Mouse (Mus musculus) heart, postnatal 0 days (tissue): ENCODE results near the gene Dppa3. TPM values are rescaled to one million over a fixed set of nuclear protein-coding genes. Genes with fewer than 3 reads are reported as not detected.

Experiments used
- ATAC-seq: fragments of 200-750 bp; cut with Nextera tagmentation; 2 replicates; pipeline ENCODE4 v1.8.0; 2017; ENCODE audit warnings: low read depth, moderate number of reproducible peaks, moderate library complexity; ENCODE audit not compliant: insufficient read depth
- DNase-seq: peaks from one replicate; pipeline ENCODE4 v3.0.0-alpha.2; 2016; ENCODE audit warnings: low spot score
- H3K27ac ChIP-seq: fragments of 300-500 bp; sonication (generic); 2 replicates; pipeline ENCODE4 v1.5.1; 2014; ENCODE audit warnings: low read depth, mild to moderate bottlenecking
- H3K27me3 ChIP-seq: fragments of 300-500 bp; sonication (generic); 2 replicates; pipeline ENCODE4 v1.6.1; 2014; ENCODE audit warnings: low read length, mixed read lengths; ENCODE audit not compliant: control insufficient read depth, insufficient read depth
- H3K36me3 ChIP-seq: fragments of 300-500 bp; sonication (generic); replicated peaks from 2 replicates; pipeline ENCODE4 v1.6.1; 2014; ENCODE audit warnings: low read length, mixed read lengths; ENCODE audit not compliant: control insufficient read depth, insufficient read depth
- H3K4me1 ChIP-seq: fragments of 300-500 bp; sonication (generic); 2 replicates; pipeline ENCODE4 v1.6.1; 2014; ENCODE audit warnings: antibody characterized with exemption; ENCODE audit not compliant: control insufficient read depth, insufficient read depth
- H3K4me2 ChIP-seq: fragments of 300-500 bp; sonication (generic); 2 replicates; pipeline ENCODE4 v1.6.1; 2014; ENCODE audit warnings: low read depth, mild to moderate bottlenecking, low read length, moderate library complexity
- H3K4me3 ChIP-seq: fragments of 300-500 bp; sonication (generic); 2 replicates; pipeline ENCODE4 v1.5.1; 2014; ENCODE audit warnings: low read depth, low read length
- H3K9ac ChIP-seq: fragments of 300-500 bp; sonication (generic); replicated peaks from 2 replicates; pipeline ENCODE4 v1.6.1; 2014; ENCODE audit warnings: low read depth, low read length, mixed read lengths
- H3K9me3 ChIP-seq: fragments of 300-500 bp; sonication (generic); replicated peaks from 2 replicates; pipeline ENCODE4 v1.6.1; 2016; ENCODE audit warnings: low read length; ENCODE audit not compliant: control insufficient read depth
- CTCF ChIP-seq: IDR thresholded peaks from 2 replicates; pipeline ENCODE4 v1.5.1; 2016; ENCODE audit warnings: antibody characterized with exemption, control low read depth, low read depth
- EP300 ChIP-seq: IDR thresholded peaks from 2 replicates; pipeline ENCODE4 v1.6.1; 2016; ENCODE audit warnings: antibody characterized with exemption, low read depth
- WGBS: fragments of 180-500 bp; shearing (Covaris S2); extraction: QIAGEN DNeasy Blood & Tissue Kit; methylation state at CpG from one replicate; pipeline ENCODE4 v1.1.7; 2014; 5-methylcytosine and 5-hydroxymethylcytosine counted together
- polyA plus RNA-seq: library from polyadenylated mRNA; unstranded; fragments of >200 nt; fragmentation: Nextera tagmentation; extraction: Ambion mirVana; gene quantifications from 2 replicates; pipeline ENCODE4 v1.2.1, GENCODE M21; 2015
- total RNA-seq: library from RNA; depleted of rRNA; stranded (reverse); fragments of >200 nt; gene quantifications from 2 replicates; pipeline ENCODE4 v1.2.3, GENCODE M21; 2014; ENCODE audit warnings: low replicate concordance

The Dppa3 gene
- total and polyA plus RNA-seq, 2 experiments from 2014 or later: 0.18 TPM; not detected in 1

GRCm38 (mm10) chr6:122604260-122604659 lies 21.9 kb upstream of the Dppa3 start:
- no peaks in the 10 kb centered on the region for H3K4me1 ChIP-seq
- H3K36me3 ChIP-seq: no peaks in the 10 kb centered on the region
- TF ChIP-seq EP300 (no peak), CTCF (no peak)
- ATAC-seq: no peak
- no peak overlapping the region for H3K4me3 ChIP-seq
- H3K9me3 ChIP-seq: no peaks in the 10 kb centered on the region
- H3K9ac ChIP-seq: no peak overlapping the region
- H3K27ac ChIP-seq: no peak overlapping the region
- 0 out of 2 replicates have a peak, but pooled peaks cover under 1% of the 10 kb centered on the region for H3K27me3 ChIP-seq
- no peak for DNase-seq
- H3K4me2 ChIP-seq: no peak overlapping the region

- ATAC-seq (no peak), DNase-seq (no peak)
- H3K4me1 ChIP-seq: no peaks in the 10 kb centered on the region
- peaks cover 3% of the 10 kb centered on the region; the same call in 1 of the 2 replicates for H3K27me3 ChIP-seq
- no peak overlapping the region for H3K9ac ChIP-seq
- H3K4me3 ChIP-seq: no peak overlapping the region
- 87% methylated on average over 8 of the region's 8 CpGs for WGBS
- TF ChIP-seq EP300: no peak
- TF ChIP-seq CTCF: 0 out of 2 replicates have a peak, but pooled peaks have one; percentile 5
- H3K9me3 ChIP-seq: no peaks in the 10 kb centered on the region
- no peaks in the 10 kb centered on the region for H3K36me3 ChIP-seq
- no peak overlapping the region for H3K4me2 ChIP-seq
- no peak overlapping the region for H3K27ac ChIP-seq
Measured at GRCm38 (mm10) chr6:122605483-122605882, 20.7 kb upstream of the Dppa3 start.

- Histone ChIP-seq H3K27me3 (peaks cover 3% of the 10 kb centered on the region; the same call in 1 of the 2 replicates), H3K9ac (no peak overlapping the region), H3K4me3 (no peak overlapping the region), H3K4me1 (no peaks in the 10 kb centered on the region), H3K9me3 (no peaks in the 10 kb centered on the region), H3K4me2 (no peak overlapping the region), H3K27ac (no peak overlapping the region), H3K36me3 (no peaks in the 10 kb centered on the region)
- DNase-seq (no peak), ATAC-seq (no peak)
- 90% methylated on average over 11 of the region's 11 CpGs for WGBS
- TF ChIP-seq EP300 (no peak), CTCF (no peak)
Measured at GRCm38 (mm10) chr6:122606661-122607060, 19.5 kb upstream of the Dppa3 start.

GRCm38 (mm10) chr6:122607700-122608099 lies 18.5 kb upstream of the Dppa3 start:
- Histone ChIP-seq H3K4me2 (no peak overlapping the region), H3K4me3 (no peak overlapping the region), H3K27me3 (peaks cover 3% of the 10 kb centered on the region; the same call in 1 of the 2 replicates), H3K27ac (no peak overlapping the region), H3K9ac (no peak overlapping the region), H3K36me3 (no peaks in the 10 kb centered on the region), H3K4me1 (no peaks in the 10 kb centered on the region), H3K9me3 (no peaks in the 10 kb centered on the region)
- DNase-seq (no peak), ATAC-seq (no peak)
- TF ChIP-seq EP300 (no peak), CTCF (no peak)
- WGBS: 90% methylated on average over 11 of the region's 12 CpGs

- H3K9ac ChIP-seq: no peak overlapping the region
- H3K36me3 ChIP-seq: no peaks in the 10 kb centered on the region
- no peak for TF ChIP-seq EP300
- no peak for TF ChIP-seq CTCF
- ATAC-seq (no peak), DNase-seq (no peak)
- 73% methylated on average over 10 of the region's 10 CpGs for WGBS
- H3K9me3 ChIP-seq: no peaks in the 10 kb centered on the region
- H3K27ac ChIP-seq: no peak overlapping the region
- no peaks in the 10 kb centered on the region for H3K4me1 ChIP-seq
- H3K4me2 ChIP-seq: no peak overlapping the region
- peaks cover 3% of the 10 kb centered on the region; the same call in 1 of the 2 replicates for H3K27me3 ChIP-seq
- no peak overlapping the region for H3K4me3 ChIP-seq
Measured at GRCm38 (mm10) chr6:122608434-122609376, 17.5 kb upstream of the Dppa3 start.
